Mouse (Mus musculus) c-Kit-positive CD71-negative TER-119-negative erythroid progenitor cells, embryonic 14.5 days (primary cell): ENCODE measurements around the gene Kdsr.
"Not testable (repeated sequence)": the region's sequence is repeated elsewhere in the genome, so short reads cannot be mapped to it uniquely, and the experiment has no call there.

ENCODE experiments used
- DNase-seq: peaks from one replicate; pipeline ENCODE4 v3.0.0-alpha.2; 2013; ENCODE audit warnings: low read depth

Kdsr gene

GRCm38 (mm10) chr1:106739810-106740209 lies 19.7 kb downstream of the Kdsr start:
- no peak for DNase-seq

GRCm38 (mm10) chr1:106738092-106738491 lies 21.4 kb downstream of the Kdsr start:
- DNase-seq: no peak

- DNase-seq: no peak
Observed at GRCm38 (mm10) chr1:106736211-106736610, 23.3 kb downstream of the Kdsr start.

GRCm38 (mm10) chr1:106735586-106735985 lies 23.9 kb downstream of the Kdsr start:
- DNase-seq: no peak

GRCm38 (mm10) chr1:106722061-106722460 lies 37.5 kb downstream of the Kdsr start:
- no peak for DNase-seq

GRCm38 (mm10) chr1:106717736-106718135 lies 41.8 kb downstream of the Kdsr start:
- not testable (repeated sequence) for DNase-seq

- peak; percentile 62 for DNase-seq
Observed at GRCm38 (mm10) chr1:106717071-106717601, 42.4 kb downstream of the Kdsr start.

- DNase-seq: no peak
Observed at GRCm38 (mm10) chr1:106716141-106716540, 43.4 kb downstream of the Kdsr start.

- DNase-seq: no peak
Observed at GRCm38 (mm10) chr1:106715111-106716083, 44.1 kb downstream of the Kdsr start.

GRCm38 (mm10) chr1:106714530-106714981 lies 45.0 kb downstream of the Kdsr start:
- no peak for DNase-seq

GRCm38 (mm10) chr1:106713621-106714529 lies 45.7 kb downstream of the Kdsr start, which contains the start of gene Bcl2:
Gene Bcl2 (minus strand): TSS chr1:106714274.
- DNase-seq: peak; percentile 40

GRCm38 (mm10) chr1:106712330-106712729 lies 47.2 kb downstream of the Kdsr start:
- no peak for DNase-seq

GRCm38 (mm10) chr1:106711356-106712125 lies 48.0 kb downstream of the Kdsr start:
- no peak for DNase-seq

GRCm38 (mm10) chr1:106710202-106710601 lies 49.3 kb downstream of the Kdsr start:
- no peak for DNase-seq

- DNase-seq: no peak
Observed at GRCm38 (mm10) chr1:106707036-106707880, 52.3 kb downstream of the Kdsr start.

- no peak for DNase-seq
Observed at GRCm38 (mm10) chr1:106703183-106703582, 56.3 kb downstream of the Kdsr start.

GRCm38 (mm10) chr1:106702471-106703175 lies 56.9 kb downstream of the Kdsr start:
- no peak for DNase-seq

GRCm38 (mm10) chr1:106700520-106701114 lies 58.9 kb downstream of the Kdsr start:
- DNase-seq: no peak

- no peak for DNase-seq
Observed at GRCm38 (mm10) chr1:106696472-106696871, 63.1 kb downstream of the Kdsr start.
